Mouse (Mus musculus) left cerebral cortex, postnatal 10 days (tissue): ENCODE data around the gene Rasgef1b. TPM values are rescaled to one million over a fixed set of nuclear protein-coding genes. Genes with fewer than 3 reads are reported as not detected.
"Not testable (repeated sequence)": the region's sequence is repeated elsewhere in the genome, so short reads cannot be mapped to it uniquely, and the experiment has no call there.

Experiments
- DNase-seq, 2 experiments: peaks; one replicate each; pipeline ENCODE4 v3.0.0; 2021 to 2022; ENCODE audit warnings: low spot score in 2 of 2, mixed read lengths in 1 of 2; ENCODE audit errors: extremely low spot score in 1 of 2
- intact Hi-C: fragments of 180-260 bp; cut with DNase I; formaldehyde crosslinking; loops from one replicate; pipeline ENCODE4 v1.15.1; 2025
- total RNA-seq, 2 experiments: library from RNA; stranded (reverse); gene quantifications; 2 replicates each; pipeline ENCODE4 v1.2.3; 2021

Gene Rasgef1b
- total RNA-seq, 2 experiments from 2014 or later = 53.8 to 58.4 TPM

- intact Hi-C loops = no loop called here
- no peak for DNase-seq
Observed at GRCm38 (mm10) chr5:99234275-99234674, 494.6 kb downstream of the Rasgef1b start.

GRCm38 (mm10) chr5:99233176-99233575, 495.7 kb downstream of the Rasgef1b start:
- intact Hi-C loops = no loop called here
- no peak for DNase-seq

- DNase-seq = no peak
Observed at GRCm38 (mm10) chr5:99232410-99232809, 496.5 kb downstream of the Rasgef1b start.

GRCm38 (mm10) chr5:99230476-99230875, 498.4 kb downstream of the Rasgef1b start:
- intact Hi-C loops = no loop called here
- no peak for DNase-seq

More at GRCm38 (mm10) chr5:99232410-99232809, 496.5 kb downstream of the Rasgef1b start:
- intact Hi-C loops = no loop called here

- DNase-seq = no peak
- intact Hi-C loops = no loop called here
Observed at GRCm38 (mm10) chr5:99227361-99227760, 501.5 kb downstream of the Rasgef1b start.

- DNase-seq = no peak
- intact Hi-C loops = no loop called here
Observed at GRCm38 (mm10) chr5:99224571-99225011, 504.3 kb downstream of the Rasgef1b start.

GRCm38 (mm10) chr5:99223869-99224498, 504.9 kb downstream of the Rasgef1b start:
- intact Hi-C loops = no loop called here
- no peak for DNase-seq

GRCm38 (mm10) chr5:99218385-99218784, 510.5 kb downstream of the Rasgef1b start:
- peak in 1 of 2 experiments; percentile 37 for DNase-seq
- intact Hi-C loops = no loop called here

GRCm38 (mm10) chr5:99216588-99217152, 512.2 kb downstream of the Rasgef1b start:
- intact Hi-C loops, DNase-seq: not testable (repeated sequence)

- intact Hi-C loops = no loop called here
- DNase-seq = no peak
Observed at GRCm38 (mm10) chr5:99215207-99216157, 513.4 kb downstream of the Rasgef1b start.

GRCm38 (mm10) chr5:99214400-99214799, 514.5 kb downstream of the Rasgef1b start:
- DNase-seq = no peak
- intact Hi-C loops = no loop called here

GRCm38 (mm10) chr5:99213211-99213610, 515.7 kb downstream of the Rasgef1b start:
- DNase-seq = no peak
- intact Hi-C loops = no loop called here

- intact Hi-C loops = loop anchor here (10.0 kb wide), 1 partner anchor 831 kb away; the partner anchor contains the start of genes Enoph1 and Hnrnpdl
- no peak for DNase-seq
Observed at GRCm38 (mm10) chr5:99203475-99203874, 525.4 kb downstream of the Rasgef1b start.

- DNase-seq = peak; percentile 46 to 55
Observed at GRCm38 (mm10) chr5:99202074-99202837, 526.6 kb downstream of the Rasgef1b start.

GRCm38 (mm10) chr5:99195436-99195835, 533.4 kb downstream of the Rasgef1b start:
- intact Hi-C loops = no loop called here
- DNase-seq = no peak

More at GRCm38 (mm10) chr5:99202074-99202837, 526.6 kb downstream of the Rasgef1b start:
- intact Hi-C loops = loop anchor here (1.0 to 10.0 kb wide), 2 partner anchors 698 to 833 kb away; partner anchors contain the start of genes Enoph1 and Hnrnpdl

- no peak for DNase-seq
- intact Hi-C loops = no loop called here
Observed at GRCm38 (mm10) chr5:99190941-99191800, 537.7 kb downstream of the Rasgef1b start.

GRCm38 (mm10) chr5:99183637-99184036, 545.2 kb downstream of the Rasgef1b start:
- intact Hi-C loops = loop anchor here (10.0 kb wide), 1 partner anchor 839 kb away; no protein-coding TSS in a partner anchor

More at GRCm38 (mm10) chr5:99183637-99184036, 545.2 kb downstream of the Rasgef1b start:
- DNase-seq = no peak
